Mouse (Mus musculus): ENCODE measurements around the gene Amz2.

The Amz2 gene

GRCm38 (mm10) chr11:109425392-109426271, at the start of gene Amz2:
Gene Amz2, plus strand, starts transcription at chr11:109425946.
- DNase-seq (ENCODE audit: extremely low read depth, insufficient read length, low spot score): peak; percentile 100

DNA sequence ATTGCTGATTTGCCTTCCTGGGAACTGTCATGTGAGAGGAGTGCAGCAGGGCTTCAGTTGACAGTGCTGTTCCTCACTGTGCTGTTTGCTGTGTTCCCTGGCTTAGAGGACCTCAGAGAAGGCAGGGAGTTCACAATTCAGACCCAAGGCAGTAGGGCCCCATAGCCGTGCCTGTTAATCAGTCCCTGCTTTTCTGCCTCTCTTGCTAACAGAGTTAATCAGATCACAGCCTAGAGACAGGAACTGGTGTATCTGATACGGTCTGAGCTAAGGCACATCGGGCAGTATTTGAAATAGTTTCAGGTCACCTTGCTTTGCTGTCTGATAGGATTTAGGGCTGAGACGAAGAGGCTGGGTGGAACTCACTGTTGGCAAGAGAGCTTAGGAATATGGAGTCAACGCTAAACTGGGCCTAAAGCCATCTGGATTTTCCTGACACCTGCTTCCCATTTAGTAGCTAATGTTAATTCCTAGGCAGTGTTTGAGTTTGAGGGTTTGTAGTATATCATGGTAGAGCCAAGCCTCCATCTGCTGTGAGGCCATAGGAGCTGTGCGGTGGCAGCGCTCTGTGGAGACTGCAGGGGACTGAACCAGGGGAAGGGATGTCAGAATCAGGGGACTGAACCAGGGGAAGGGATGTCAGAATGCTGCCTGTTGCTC, 49.1 kb upstream of the Amz2 start:
- DNase-seq (ENCODE audit: extremely low read depth, insufficient read length, low spot score): no peak

GRCm38 (mm10) chr11:109377477-109377876, 48.3 kb upstream of the Amz2 start:
- DNase-seq (ENCODE audit: extremely low read depth, insufficient read length, low spot score): no peak

DNA sequence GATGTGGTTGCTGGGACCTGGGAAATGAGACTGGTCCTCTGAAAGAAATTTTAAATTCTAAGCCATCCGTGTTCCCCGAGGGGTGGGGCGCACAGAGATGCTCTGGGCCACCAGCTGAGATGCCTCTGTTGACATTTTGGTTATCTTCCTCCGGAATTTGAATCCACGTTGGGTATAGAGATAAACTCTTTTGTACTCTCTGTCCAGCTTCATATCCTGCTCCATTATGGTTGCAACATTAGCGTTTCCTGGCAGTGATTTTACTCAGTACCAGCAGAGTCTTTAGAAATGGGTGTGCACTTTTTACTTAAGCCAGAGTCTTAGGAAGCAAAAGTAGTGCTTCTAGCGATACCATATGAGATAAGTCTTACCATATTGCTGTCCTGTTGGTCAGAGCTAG, 47.7 kb upstream of the Amz2 start:
- DNase-seq (ENCODE audit: extremely low read depth, insufficient read length, low spot score): no peak

DNA sequence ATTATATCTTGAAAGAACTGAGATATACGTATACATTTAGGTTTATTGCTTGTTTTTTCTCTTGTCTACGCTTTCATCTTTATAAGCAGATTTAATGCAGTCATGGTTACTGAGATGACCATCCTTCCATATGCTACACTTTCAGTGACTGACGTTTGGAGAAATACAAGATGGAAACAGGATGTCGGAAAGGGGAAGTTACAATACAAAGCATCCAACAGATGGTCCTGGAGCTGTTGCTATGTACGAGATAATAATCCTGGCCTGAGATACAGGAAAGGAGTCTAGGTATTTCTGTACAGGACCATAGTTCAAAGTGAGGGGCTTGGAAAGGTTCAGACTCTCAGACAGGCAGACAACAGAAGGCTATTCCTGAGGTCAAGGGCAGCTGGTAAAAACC, 45.1 kb upstream of the Amz2 start:
- DNase-seq (ENCODE audit: extremely low read depth, insufficient read length, low spot score): no peak

- no peak for DNase-seq (ENCODE audit: extremely low read depth, insufficient read length, low spot score)
Observed at GRCm38 (mm10) chr11:109385296-109385695, 40.5 kb upstream of the Amz2 start.

DNA sequence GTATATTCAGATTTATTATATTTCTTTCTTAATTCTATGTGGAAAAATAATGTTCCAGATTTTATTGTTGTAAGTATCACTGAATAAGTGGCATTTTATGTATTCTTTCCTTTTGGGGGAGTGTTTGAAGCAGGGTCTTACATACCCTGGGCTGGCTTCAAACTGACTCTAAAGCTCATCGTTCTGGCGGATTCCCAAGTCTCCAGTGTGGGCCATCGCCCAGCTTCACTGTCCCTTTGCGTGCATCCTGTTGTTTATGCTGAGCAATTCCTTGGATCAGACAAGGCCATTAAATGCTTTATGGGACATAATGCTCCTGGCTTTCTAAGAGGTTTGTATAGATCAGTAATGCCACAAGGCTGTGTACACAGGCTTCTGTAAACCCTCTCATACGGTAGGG, 36.7 kb upstream of the Amz2 start:
- no peak for DNase-seq (ENCODE audit: extremely low read depth, insufficient read length, low spot score)

DNA sequence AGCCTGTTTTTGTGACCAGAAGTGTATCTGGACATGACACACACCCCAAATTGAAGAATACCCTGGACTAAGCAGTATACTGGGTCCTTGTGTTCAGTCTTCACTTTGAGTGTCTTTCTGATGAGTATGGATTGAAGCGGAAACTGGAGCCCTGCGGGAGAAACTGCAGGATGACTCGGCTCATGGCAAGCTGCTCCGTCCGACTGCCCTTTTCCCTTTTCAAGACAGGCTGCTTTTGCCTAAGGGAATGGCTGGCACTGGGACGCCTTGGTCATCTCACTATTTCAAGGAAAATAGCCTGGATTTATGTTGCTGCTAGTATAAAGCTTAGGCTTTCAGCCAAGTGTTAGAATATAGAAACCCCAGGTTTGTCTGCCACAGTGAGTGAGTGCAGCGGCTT, 34.5 kb upstream of the Amz2 start:
- DNase-seq (ENCODE audit: extremely low read depth, insufficient read length, low spot score): no peak

- DNase-seq (ENCODE audit: extremely low read depth, insufficient read length, low spot score): no peak
Observed at GRCm38 (mm10) chr11:109391760-109392159, 34.0 kb upstream of the Amz2 start.

GRCm38 (mm10) chr11:109392601-109393000, 33.1 kb upstream of the Amz2 start:
- DNase-seq (ENCODE audit: extremely low read depth, insufficient read length, low spot score): no peak

DNA sequence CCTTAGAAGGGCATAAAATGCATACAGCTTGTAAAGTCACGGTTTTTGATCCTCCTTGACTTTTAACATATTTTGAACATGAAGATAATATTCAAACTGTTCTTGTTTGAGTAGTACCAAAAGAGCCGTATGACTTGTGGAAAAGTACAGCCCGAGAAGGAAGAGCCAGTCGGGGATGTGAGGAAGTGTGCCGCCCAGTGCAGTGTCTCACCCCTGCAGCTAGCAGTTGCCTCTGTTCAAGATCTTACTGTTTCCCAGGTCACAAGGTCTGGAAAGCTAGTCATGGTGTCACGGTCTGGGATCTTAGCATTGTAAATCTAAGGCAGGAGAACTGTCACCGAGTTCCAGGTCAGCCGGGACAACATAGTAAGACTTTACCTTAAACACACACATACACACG, 31.0 kb upstream of the Amz2 start:
- no peak for DNase-seq (ENCODE audit: extremely low read depth, insufficient read length, low spot score)

- DNase-seq (ENCODE audit: extremely low read depth, insufficient read length, low spot score): no peak
Observed at GRCm38 (mm10) chr11:109395291-109395690, 30.5 kb upstream of the Amz2 start.

DNA sequence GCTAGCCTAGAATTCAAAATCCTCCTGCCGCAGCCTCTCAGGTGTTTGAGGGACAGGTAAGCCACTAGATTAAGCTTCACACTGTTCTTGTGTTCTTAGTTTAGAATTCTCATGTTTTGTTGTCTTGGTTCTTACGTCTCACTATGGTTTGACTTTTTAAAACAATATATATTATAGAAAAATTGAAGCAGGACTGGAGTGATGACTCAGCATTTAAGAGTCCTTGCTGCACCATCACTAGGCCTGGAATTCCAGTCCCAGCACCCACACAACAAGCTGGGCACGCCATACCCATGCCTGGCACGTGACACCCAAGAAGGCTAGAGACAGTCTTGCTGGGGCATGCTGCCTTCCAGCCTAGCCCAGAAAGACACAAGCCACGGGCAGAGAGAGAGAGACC, 19.3 kb upstream of the Amz2 start:
- no peak for DNase-seq (ENCODE audit: extremely low read depth, insufficient read length, low spot score)

DNA sequence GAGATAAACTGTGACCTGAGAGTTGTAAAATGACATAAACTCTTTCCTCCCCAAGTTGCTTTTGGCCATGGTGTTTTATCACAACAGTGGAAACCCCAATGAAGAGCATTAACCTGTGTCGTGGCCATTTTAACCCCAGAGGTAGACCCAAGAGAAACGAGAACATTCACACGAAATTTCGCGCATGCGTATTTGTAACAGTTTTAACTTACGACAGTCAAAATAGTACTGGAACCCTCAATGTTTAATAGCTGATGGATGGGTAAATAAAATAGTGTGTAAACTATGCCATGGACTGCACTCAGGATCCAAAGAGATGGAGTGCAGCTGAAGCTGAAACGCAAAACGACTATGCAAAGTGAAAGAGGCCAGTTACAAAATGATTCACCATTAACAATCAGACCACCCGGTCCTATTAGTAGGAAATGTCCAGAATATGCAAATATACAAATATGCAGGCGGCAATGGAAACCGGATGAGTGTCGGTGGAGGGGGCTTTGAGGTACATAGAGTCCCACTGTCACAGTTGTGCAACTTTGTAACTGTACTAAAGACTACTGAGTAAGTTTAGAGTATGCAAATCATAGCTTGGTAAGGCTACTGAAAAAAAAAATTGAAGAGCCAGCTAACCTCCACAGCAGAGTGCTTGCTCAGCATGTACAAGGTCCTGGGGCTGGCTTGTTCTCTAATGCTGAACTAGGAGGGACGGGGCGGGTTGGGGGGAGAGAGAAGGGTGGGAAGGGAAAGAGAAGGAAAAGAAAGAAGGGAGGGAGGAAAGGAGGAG, 15.4 kb upstream of the Amz2 start:
- DNase-seq (ENCODE audit: extremely low read depth, insufficient read length, low spot score): no peak

- no peak for DNase-seq (ENCODE audit: extremely low read depth, insufficient read length, low spot score)
Observed at GRCm38 (mm10) chr11:109413617-109414016, 12.1 kb upstream of the Amz2 start, which contains the start of gene 9930022D16Rik. Gene 9930022D16Rik, plus strand, starts transcription at chr11:109413917.

DNA sequence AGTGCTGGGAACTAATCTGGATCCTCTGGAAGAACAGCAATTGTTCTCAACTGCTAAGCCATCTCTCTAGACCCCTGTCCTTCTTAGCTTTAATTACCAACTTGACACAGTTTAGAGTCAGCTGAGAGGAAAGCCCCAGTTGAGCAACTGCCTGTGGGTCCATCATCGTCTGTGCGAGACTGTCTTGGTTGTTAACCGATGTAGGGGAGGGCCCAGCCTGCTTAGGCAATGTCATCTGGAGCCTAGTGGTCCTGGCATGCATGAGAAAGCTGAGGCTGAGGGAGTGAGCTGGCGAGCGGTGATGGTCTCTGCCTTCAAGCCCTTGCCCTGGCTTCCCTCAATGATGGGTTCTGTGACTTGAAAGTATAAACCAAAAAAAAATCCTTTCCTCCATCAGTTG, 10.9 kb upstream of the Amz2 start:
- DNase-seq (ENCODE audit: extremely low read depth, insufficient read length, low spot score): no peak

- no peak for DNase-seq (ENCODE audit: extremely low read depth, insufficient read length, low spot score)
Observed at GRCm38 (mm10) chr11:109416709-109417420, 8.9 kb upstream of the Amz2 start.

- no peak for DNase-seq (ENCODE audit: extremely low read depth, insufficient read length, low spot score)
Observed at GRCm38 (mm10) chr11:109417472-109418040, 8.2 kb upstream of the Amz2 start.

GRCm38 (mm10) chr11:109419461-109419860, 6.3 kb upstream of the Amz2 start:
- no peak for DNase-seq (ENCODE audit: extremely low read depth, insufficient read length, low spot score)

GRCm38 (mm10) chr11:109419961-109420566, 5.7 kb upstream of the Amz2 start:
- no peak for DNase-seq (ENCODE audit: extremely low read depth, insufficient read length, low spot score)
